Mouse (Mus musculus): ENCODE measurements around the gene Cd37.

GRCm38 (mm10) chr7:45286486-45286885 lies 47.6 kb upstream of the Cd37 start:
- TF ChIP-seq CTCF (IDR thresholded peaks at IDR 0.05; ENCODE audit: low read depth, low read length), result no peak
- TF ChIP-seq POLR2A (IDR thresholded peaks at IDR 0.05; ENCODE audit: borderline replicate concordance, low read depth, low read length), result no peak

All from bone marrow macrophage, adult 2 months (primary cell).